18 mouse cellular contexts compared by ENCODE assay signal in genomic region chr2:32598506-32598905, GRCm38 (mm10). TPM values are rescaled to one million over a fixed set of nuclear protein-coding genes. Genes with fewer than 3 reads are reported as not detected.
A peak's percentile ranks its signal among the peaks of the same experiment; 100 is the strongest.
DNase-seq lines count a peak whose midpoint lies in the region; ATAC-seq and TF ChIP-seq lines count a peak whose summit lies in the region.
"Had no signal": no experiment of that assay in that cellular context is flagged by ENCODE, and none has a peak within 500 bp of the region (broad histone marks: within the 10 kb centered on the region; RNA-seq: fewer than 3 reads in every experiment).

No protein-coding gene starts in this region.

- no peaks in the 10 kb centered on the region for H3K79me2 ChIP-seq in myocyte (ENCODE audit: control insufficient read depth, insufficient read depth)

- peaks cover 20% of the 10 kb centered on the region for H3K36me3 ChIP-seq in heart, embryonic 11.5 days (ENCODE audit: control insufficient read depth, insufficient read depth, low read length)
- peaks cover 18% of the 10 kb centered on the region for H3K36me3 ChIP-seq in myocyte (ENCODE audit: control insufficient read depth, insufficient read depth)

- DNase-seq in heart, adult 18-20 months = peak; percentile 44 to 61
- DNase-seq in left cerebral cortex, postnatal 4 days = peak; percentile 81
- no peak for DNase-seq in left cerebral cortex, postnatal 25 days (ENCODE audit: low spot score in 2 of 2)
- DNase-seq in cerebellum, adult 9-10 months = peak; percentile 80
- no peak for DNase-seq in ovary, postnatal 14 days (ENCODE audit: low spot score)
- DNase-seq: lung, postnatal 14 days; right cerebral cortex, postnatal 14 days; thymus, adult 18-20 months had no signal

- ATAC-seq in heart, embryonic 11.5 days (replicated peaks; ENCODE audit: insufficient number of reproducible peaks, low FRiP score, low TSS enrichment) = no peak
- ATAC-seq: CD4-positive, CD25-positive, alpha-beta regulatory T cell, adult 4 months; forebrain, embryonic 13.5 days; inflammation-experienced regulatory T-cells, adult 6 months had no signal

- H3K9me3 ChIP-seq in heart, embryonic 11.5 days (replicated peaks; ENCODE audit: control insufficient read depth, low read length) = no peaks in the 10 kb centered on the region
- H3K9me3 ChIP-seq: embryonic facial prominence, embryonic 15.5 days; forebrain, embryonic 13.5 days; midbrain, embryonic 10.5 days had no signal

- TF ChIP-seq POLR2A in myocyte (IDR thresholded peaks at IDR 0.05; ENCODE audit: insufficient read length, low read depth) = no peak

- no peak overlapping the region for H3K4me3 ChIP-seq in heart, embryonic 11.5 days (ENCODE audit: low read depth, low read length)
- H3K4me3 ChIP-seq in myocyte = no peak overlapping the region
- H3K4me3 ChIP-seq: embryonic facial prominence, embryonic 15.5 days; forebrain, embryonic 13.5 days; layer of hippocampus, adult 2 months; midbrain, embryonic 10.5 days had no signal

- no peak overlapping the region for H3K4me2 ChIP-seq in heart, embryonic 11.5 days
- peak overlapping the region; percentile 39 for H3K4me2 ChIP-seq in myocyte (ENCODE audit: low read depth)
- H3K4me2 ChIP-seq: embryonic facial prominence, embryonic 15.5 days; forebrain, embryonic 13.5 days had no signal

- H3K27me3 ChIP-seq in heart, embryonic 11.5 days (ENCODE audit: control insufficient read depth, insufficient read depth, low read length) = no peaks in the 10 kb centered on the region
- no peaks in the 10 kb centered on the region for H3K27me3 ChIP-seq in myocyte (ENCODE audit: control insufficient read depth, insufficient read depth, insufficient read length)
- H3K27me3 ChIP-seq: embryonic facial prominence, embryonic 15.5 days; forebrain, embryonic 13.5 days had no signal

- H3ac ChIP-seq in myocyte (ENCODE audit: control insufficient read depth, insufficient read length) = no peak overlapping the region

- no peak overlapping the region for H3K9ac ChIP-seq in heart, embryonic 11.5 days (ENCODE audit: low read depth, low read length)
- H3K9ac ChIP-seq: embryonic facial prominence, embryonic 15.5 days; forebrain, embryonic 13.5 days; liver, embryonic 14.5 days had no signal

- H3K27ac ChIP-seq in heart, embryonic 11.5 days (ENCODE audit: low read depth, low read length) = no peak overlapping the region
- H3K27ac ChIP-seq: embryonic facial prominence, embryonic 15.5 days; forebrain, embryonic 13.5 days; layer of hippocampus, adult 2 months; liver, embryonic 14.5 days had no signal

- intact Hi-C loops in left cerebral cortex, postnatal 4 days (cut with DNase I) = no loop called here
- intact Hi-C loops in left cerebral cortex, postnatal 25 days (cut with DNase I) = no loop called here

- H3K4me1 ChIP-seq in heart, embryonic 11.5 days (ENCODE audit: control insufficient read depth, insufficient read depth, low read length) = peaks cover 8% of the 10 kb centered on the region; the same call in 1 of the 2 replicates

- 84% methylated on average over 8 of the region's 8 CpGs for WGBS in heart, embryonic 11.5 days (ENCODE audit: insufficient replicate concordance)

TF ChIP-seq in myocyte, 11 proteins besides CTCF, POLR2A, EP300 and RAD21:
- TF ChIP-seq MAX (IDR thresholded peaks at IDR 0.05; ENCODE audit: low read depth) (no peak), SRF (IDR thresholded peaks at IDR 0.05; ENCODE audit: control insufficient read depth, insufficient read length, low read depth) (no peak), CEBPB (IDR thresholded peaks at IDR 0.05; ENCODE audit: insufficient read depth, poor library complexity, severe bottlenecking) (no peak), E2F4 (IDR thresholded peaks at IDR 0.05; ENCODE audit: insufficient read depth) (no peak), MYOG (IDR thresholded peaks at IDR 0.05; ENCODE audit: control insufficient read depth in 1 of 3, insufficient read depth in 1 of 3, insufficient read length in 2 of 3, low read depth in 2 of 3) (no peak), TCF3 (IDR thresholded peaks at IDR 0.05; ENCODE audit: insufficient read length, low read depth) (no peak)
TF ChIP-seq in myocyte: peak in this region for 0.

RNA-seq across cellular contexts. Expression of gene St6galnac6, which starts 1.0 kb away (rescaled TPM):
- 100 to 1,000 TPM; 108 to 117 TPM for total RNA-seq in heart, adult 18-20 months (2021)
- polyA plus RNA-seq in heart, embryonic 11.5 days (2014; fragmentation: Nextera tagmentation; extraction: Ambion mirVana) = 8.3 and 9.3 TPM in 2 replicates
- 10 to 100 TPM; 78.8 to 91.8 TPM for total RNA-seq in left cerebral cortex, postnatal 4 days (2021)
- total RNA-seq in left cerebral cortex, postnatal 25 days (2021) = 100 to 1,000 TPM; 112 to 117 TPM
- 48.7 TPM for polyA plus RNA-seq in myocyte (2012; fragmentation: generic; extraction: Trizol)

RNA-seq across cellular contexts. Expression of gene St6galnac4, which starts 11.6 kb away (rescaled TPM):
- total RNA-seq in heart, adult 18-20 months (2021) = 10 to 100 TPM; 14.7 to 16.1 TPM
- polyA plus RNA-seq in heart, embryonic 11.5 days (2014; fragmentation: Nextera tagmentation; extraction: Ambion mirVana) = 32.9 and 40.9 TPM in 2 replicates
- total RNA-seq in left cerebral cortex, postnatal 4 days (2021) = 10 to 100 TPM; 35.7 to 38.4 TPM
- 10 to 100 TPM; 40.1 to 41.1 TPM for total RNA-seq in left cerebral cortex, postnatal 25 days (2021)
- 75.4 TPM for polyA plus RNA-seq in myocyte (2012; fragmentation: generic; extraction: Trizol)

RNA-seq across cellular contexts. Expression of gene 9430097D07Rik, which starts 23.0 kb away (rescaled TPM):
- total RNA-seq in heart, adult 18-20 months (2021) = not detected
- polyA plus RNA-seq in heart, embryonic 11.5 days (2014; fragmentation: Nextera tagmentation; extraction: Ambion mirVana) = 0.17 TPM in 1 of 2 replicates, not detected in the other
- under 1 TPM; 0.62 to 0.84 TPM for total RNA-seq in left cerebral cortex, postnatal 4 days (2021)
- under 1 TPM; 0.80 to 0.94 TPM for total RNA-seq in left cerebral cortex, postnatal 25 days (2021)
- 0.04 TPM for polyA plus RNA-seq in myocyte (2012; fragmentation: generic; extraction: Trizol)
- total RNA-seq: hematopoietic stem cell, adult 5-6 weeks had no signal
- polyA plus RNA-seq: CD4-positive, CD25-positive, alpha-beta regulatory T cell, adult 4 months had no signal

RNA-seq across cellular contexts. Expression of gene Ak1, which starts 23.1 kb away (rescaled TPM):
- total RNA-seq in heart, adult 18-20 months (2021) = 100 to 1,000 TPM; 654 to 691 TPM
- 212 and 221 TPM in 2 replicates for polyA plus RNA-seq in heart, embryonic 11.5 days (2014; fragmentation: Nextera tagmentation; extraction: Ambion mirVana)
- 100 to 1,000 TPM; 100 to 106 TPM for total RNA-seq in left cerebral cortex, postnatal 4 days (2021)
- 100 to 1,000 TPM; 157 to 159 TPM for total RNA-seq in left cerebral cortex, postnatal 25 days (2021)
- 265 TPM for polyA plus RNA-seq in myocyte (2012; fragmentation: generic; extraction: Trizol)
- polyA plus RNA-seq: CD4-positive, CD25-positive, alpha-beta regulatory T cell, adult 4 months had no signal

RNA-seq across cellular contexts. Expression of gene Pip5kl1, which starts 23.9 kb away (rescaled TPM):
- total RNA-seq in heart, adult 18-20 months (2021) = not detected
- 0.31 and 0.51 TPM in 2 replicates for polyA plus RNA-seq in heart, embryonic 11.5 days (2014; fragmentation: Nextera tagmentation; extraction: Ambion mirVana)
- 10 to 100 TPM in 1 of 2 experiments, 1 to 10 TPM in 1; 9.4 to 11.5 TPM for total RNA-seq in left cerebral cortex, postnatal 4 days (2021)
- total RNA-seq in left cerebral cortex, postnatal 25 days (2021) = 1 to 10 TPM; 7.5 to 8.3 TPM
- 0.10 TPM for polyA plus RNA-seq in myocyte (2012; fragmentation: generic; extraction: Trizol)
- total RNA-seq: hematopoietic stem cell, adult 5-6 weeks had no signal
- polyA plus RNA-seq: CD4-positive, CD25-positive, alpha-beta regulatory T cell, adult 4 months; inflammation-experienced regulatory T-cells, adult 6 months had no signal

Comparison
In these comparisons a context has a peak if more than half of its experiments do, and no peak if none do; other contexts are left out.
1. DNase-seq: peak in heart, adult 18-20 months (2 of 2), left cerebral cortex, postnatal 4 days (single experiment) and cerebellum, adult 9-10 months (single experiment); none in left cerebral cortex, postnatal 25 days (0 of 2) and ovary, postnatal 14 days (single experiment).